Mouse (Mus musculus): ENCODE results near the gene Polr3gl. TPM values are rescaled to one million over a fixed set of nuclear protein-coding genes. Genes with fewer than 3 reads are reported as not detected.

The Polr3gl gene
- polyA plus RNA-seq, 1 experiment from 2014 or later: 52.1 TPM

- no peak overlapping the region for H3K9ac ChIP-seq
- H3K4me1 ChIP-seq: peaks cover 5% of the 10 kb centered on the region; the same call in 1 of the 2 replicates
- H3K9me3 ChIP-seq: no peaks in the 10 kb centered on the region
- no peaks in the 10 kb centered on the region for H3K27me3 ChIP-seq
- no peak overlapping the region for H3K4me3 ChIP-seq
- H3K36me3 ChIP-seq: no peaks in the 10 kb centered on the region
- ATAC-seq (ENCODE audit: insufficient number of reproducible peaks, insufficient read depth, low FRiP score, low TSS enrichment): no peak
- no peak overlapping the region for H3K27ac ChIP-seq
- H3K4me2 ChIP-seq (replicated peaks): no peak overlapping the region
- 66% methylated on average over 8 of the region's 8 CpGs for WGBS
These were observed 25.4 kb downstream of the Polr3gl start for GRCm38 (mm10) chr3:96568605-96569004.

- no peak for ATAC-seq (ENCODE audit: insufficient number of reproducible peaks, insufficient read depth, low FRiP score, low TSS enrichment)
- H3K9ac ChIP-seq: no peak overlapping the region
- 87% methylated on average over 8 of the region's 8 CpGs for WGBS
- no peak overlapping the region for H3K4me2 ChIP-seq (replicated peaks)
- no peak overlapping the region for H3K27ac ChIP-seq
- H3K4me3 ChIP-seq: no peak overlapping the region
- H3K27me3 ChIP-seq: no peaks in the 10 kb centered on the region
- H3K4me1 ChIP-seq: peaks cover 5% of the 10 kb centered on the region; the same call in 1 of the 2 replicates
- H3K9me3 ChIP-seq: no peaks in the 10 kb centered on the region
- no peaks in the 10 kb centered on the region for H3K36me3 ChIP-seq
These were observed 27.1 kb downstream of the Polr3gl start for GRCm38 (mm10) chr3:96566661-96567450.

GRCm38 (mm10) chr3:96565105-96565504 is 28.9 kb downstream of the Polr3gl start:
- no peak overlapping the region for H3K4me3 ChIP-seq
- peaks cover 14% of the 10 kb centered on the region for H3K36me3 ChIP-seq
- H3K27ac ChIP-seq: peak overlapping the region; percentile 37; the same call in 1 of the 2 replicates
- no peak for ATAC-seq (ENCODE audit: insufficient number of reproducible peaks, insufficient read depth, low FRiP score, low TSS enrichment)
- H3K27me3 ChIP-seq: no peaks in the 10 kb centered on the region
- peaks cover 15% of the 10 kb centered on the region for H3K4me1 ChIP-seq
- H3K9ac ChIP-seq: no peak overlapping the region
- H3K9me3 ChIP-seq: no peaks in the 10 kb centered on the region
- H3K4me2 ChIP-seq (replicated peaks): no peak overlapping the region
- WGBS: 93% methylated on average over 2 of the region's 3 CpGs

GRCm38 (mm10) chr3:96564633-96565032 is 29.3 kb downstream of the Polr3gl start:
- WGBS: 36% methylated on average over 7 of the region's 7 CpGs
- H3K4me2 ChIP-seq (replicated peaks): 0 out of 2 replicates have a peak overlapping the region, but pooled peaks have one; percentile 7
- no peaks in the 10 kb centered on the region for H3K27me3 ChIP-seq
- H3K9me3 ChIP-seq: no peaks in the 10 kb centered on the region
- H3K27ac ChIP-seq: peak overlapping the region; percentile 50; the same call in 1 of the 2 replicates
- peaks cover 20% of the 10 kb centered on the region for H3K4me1 ChIP-seq
- peaks cover 19% of the 10 kb centered on the region for H3K36me3 ChIP-seq
- no peak overlapping the region for H3K9ac ChIP-seq
- no peak overlapping the region for H3K4me3 ChIP-seq
- no peak for ATAC-seq (ENCODE audit: insufficient number of reproducible peaks, insufficient read depth, low FRiP score, low TSS enrichment)

- peaks cover 25% of the 10 kb centered on the region for H3K4me1 ChIP-seq
- H3K9ac ChIP-seq: no peak overlapping the region
- WGBS: 66% methylated on average over 10 of the region's 10 CpGs
- no peak overlapping the region for H3K4me3 ChIP-seq
- no peaks in the 10 kb centered on the region for H3K27me3 ChIP-seq
- 0 out of 2 replicates have a peak overlapping the region, but pooled peaks have one; percentile 7 for H3K4me2 ChIP-seq (replicated peaks)
- H3K36me3 ChIP-seq: peaks cover 21% of the 10 kb centered on the region
- ATAC-seq (ENCODE audit: insufficient number of reproducible peaks, insufficient read depth, low FRiP score, low TSS enrichment): no peak
- H3K27ac ChIP-seq: peak overlapping the region; percentile 50; the same call in 1 of the 2 replicates
- no peaks in the 10 kb centered on the region for H3K9me3 ChIP-seq
These were observed 29.9 kb downstream of the Polr3gl start for GRCm38 (mm10) chr3:96563911-96564632.

- Histone ChIP-seq H3K4me3 (no peak overlapping the region), H3K4me1 (peaks cover 27% of the 10 kb centered on the region), H3K27me3 (no peaks in the 10 kb centered on the region), H3K9ac (no peak overlapping the region), H3K27ac (no peak overlapping the region), H3K36me3 (peaks cover 21% of the 10 kb centered on the region), H3K4me2 (replicated peaks) (no peak overlapping the region), H3K9me3 (no peaks in the 10 kb centered on the region)
- whole genome bisulfite sequencing: 92% methylated on average over 8 of the region's 8 CpGs
- ATAC-seq (ENCODE audit: insufficient number of reproducible peaks, insufficient read depth, low FRiP score, low TSS enrichment): no peak
These were observed 30.7 kb downstream of the Polr3gl start for GRCm38 (mm10) chr3:96563267-96563666.

GRCm38 (mm10) chr3:96561946-96562681 is 31.9 kb downstream of the Polr3gl start:
- Histone ChIP-seq H3K36me3 (peaks cover 21% of the 10 kb centered on the region), H3K4me1 (peaks cover 27% of the 10 kb centered on the region), H3K9ac (no peak overlapping the region), H3K27ac (peak overlapping the region; percentile 38; the same call in 1 of the 2 replicates), H3K9me3 (no peaks in the 10 kb centered on the region), H3K4me2 (replicated peaks) (no peak overlapping the region), H3K4me3 (no peak overlapping the region), H3K27me3 (no peaks in the 10 kb centered on the region)
- no peak for ATAC-seq (ENCODE audit: insufficient number of reproducible peaks, insufficient read depth, low FRiP score, low TSS enrichment)
- WGBS: 57% methylated on average over 10 of the region's 10 CpGs

GRCm38 (mm10) chr3:96560881-96561668 is 32.9 kb downstream of the Polr3gl start:
- Histone ChIP-seq H3K4me1 (peaks cover 36% of the 10 kb centered on the region), H3K4me2 (replicated peaks) (peak overlapping the region; percentile 79), H3K36me3 (peaks cover 21% of the 10 kb centered on the region), H3K27me3 (no peaks in the 10 kb centered on the region), H3K9me3 (no peaks in the 10 kb centered on the region), H3K27ac (no peak overlapping the region), H3K9ac (no peak overlapping the region), H3K4me3 (peak overlapping the region; percentile 79)
- 90% methylated on average over 9 of the region's 9 CpGs for WGBS
- no peak for ATAC-seq (ENCODE audit: insufficient number of reproducible peaks, insufficient read depth, low FRiP score, low TSS enrichment)

GRCm38 (mm10) chr3:96559911-96560850 is 33.8 kb downstream of the Polr3gl start:
- no peaks in the 10 kb centered on the region for H3K27me3 ChIP-seq
- H3K36me3 ChIP-seq: peaks cover 21% of the 10 kb centered on the region
- ATAC-seq (ENCODE audit: insufficient number of reproducible peaks, insufficient read depth, low FRiP score, low TSS enrichment): no peak
- peaks cover 43% of the 10 kb centered on the region for H3K4me1 ChIP-seq
- H3K9ac ChIP-seq: peak overlapping the region; percentile 81
- H3K9me3 ChIP-seq: no peaks in the 10 kb centered on the region
- peak overlapping the region; percentile 79 for H3K4me3 ChIP-seq
- peak overlapping the region; percentile 79 for H3K4me2 ChIP-seq (replicated peaks)
- no peak overlapping the region for H3K27ac ChIP-seq
- 90% methylated on average over 23 of the region's 23 CpGs for WGBS

- no peaks in the 10 kb centered on the region for H3K9me3 ChIP-seq
- no peak overlapping the region for H3K27ac ChIP-seq
- peaks cover 21% of the 10 kb centered on the region for H3K36me3 ChIP-seq
- peaks cover 44% of the 10 kb centered on the region for H3K4me1 ChIP-seq
- peak overlapping the region; percentile 81 for H3K9ac ChIP-seq
- WGBS: 81% methylated on average over 12 of the region's 12 CpGs
- no peaks in the 10 kb centered on the region for H3K27me3 ChIP-seq
- ATAC-seq (ENCODE audit: insufficient number of reproducible peaks, insufficient read depth, low FRiP score, low TSS enrichment): no peak
- H3K4me2 ChIP-seq (replicated peaks): peak overlapping the region; percentile 79
- peak overlapping the region; percentile 79 for H3K4me3 ChIP-seq
These were observed 34.5 kb downstream of the Polr3gl start for GRCm38 (mm10) chr3:96559398-96559910.

Measured in embryonic facial prominence, embryonic 12.5 days (tissue).